Mouse (Mus musculus) forebrain, embryonic 11.5 days (tissue): ENCODE data around the gene Vwce. TPM values are rescaled to one million over a fixed set of nuclear protein-coding genes. Genes with fewer than 3 reads are reported as not detected.

Experiments used
- ATAC-seq: fragments of 200-750 bp; cut with Nextera tagmentation; replicated peaks from 2 replicates; pipeline ENCODE4 v1.8.0; 2017; ENCODE audit warnings: moderate TSS enrichment; ENCODE audit not compliant: low FRiP score
- DNase-seq: peaks from one replicate; pipeline ENCODE4 v3.0.0-alpha.2; 2017; ENCODE audit warnings: low spot score
- H3K27ac ChIP-seq: fragments of 300-500 bp; sonication (generic); 2 replicates; pipeline ENCODE4 v1.5.1; 2014; ENCODE audit warnings: low read depth, low read length
- H3K27me3 ChIP-seq: fragments of 300-500 bp; sonication (generic); 2 replicates; pipeline ENCODE4 v1.6.1; 2014; ENCODE audit warnings: mild to moderate bottlenecking, low read length, mixed read lengths; ENCODE audit not compliant: control insufficient read depth, insufficient read depth
- H3K36me3 ChIP-seq: fragments of 300-500 bp; sonication (generic); 2 replicates; pipeline ENCODE4 v1.6.1; 2014; ENCODE audit warnings: mild to moderate bottlenecking, low read length, moderate library complexity, mixed read lengths; ENCODE audit not compliant: control insufficient read depth, insufficient read depth
- H3K4me1 ChIP-seq: fragments of 300-500 bp; sonication (generic); replicated peaks from 2 replicates; pipeline ENCODE4 v1.6.1; 2014; ENCODE audit warnings: low read length, mixed read lengths; ENCODE audit not compliant: control insufficient read depth, insufficient read depth
- H3K4me2 ChIP-seq: fragments of 300-500 bp; sonication (generic); 2 replicates; pipeline ENCODE4 v1.6.1; 2014; ENCODE audit warnings: low read depth, mild to moderate bottlenecking, low read length, moderate library complexity, mixed read lengths; ENCODE audit not compliant: severe bottlenecking
- H3K4me3 ChIP-seq: fragments of 300-500 bp; sonication (generic); 2 replicates; pipeline ENCODE4 v1.5.1; 2014; ENCODE audit warnings: low read depth, low read length
- H3K9ac ChIP-seq: fragments of 300-500 bp; sonication (generic); 2 replicates; pipeline ENCODE4 v1.6.1; 2014; ENCODE audit warnings: low read length
- H3K9me3 ChIP-seq: fragments of 300-500 bp; sonication (generic); 2 replicates; pipeline ENCODE4 v1.6.1; 2016; ENCODE audit warnings: low read length, mixed read lengths; ENCODE audit not compliant: control insufficient read depth
- WGBS: fragments of 180-500 bp; shearing (Covaris S2); extraction: QIAGEN DNeasy Blood & Tissue Kit; methylation state at CpG from one replicate; pipeline ENCODE4 v1.1.7; 2014; 5-methylcytosine and 5-hydroxymethylcytosine counted together
- polyA plus RNA-seq: library from polyadenylated mRNA; unstranded; fragments of >200 nt; fragmentation: Nextera tagmentation; extraction: Ambion mirVana; gene quantifications from 2 replicates; pipeline ENCODE4 v1.2.1, GENCODE M21; 2014

Gene Vwce
- polyA plus RNA-seq, 1 experiment from 2014 or later = 0.47 TPM

DNA sequence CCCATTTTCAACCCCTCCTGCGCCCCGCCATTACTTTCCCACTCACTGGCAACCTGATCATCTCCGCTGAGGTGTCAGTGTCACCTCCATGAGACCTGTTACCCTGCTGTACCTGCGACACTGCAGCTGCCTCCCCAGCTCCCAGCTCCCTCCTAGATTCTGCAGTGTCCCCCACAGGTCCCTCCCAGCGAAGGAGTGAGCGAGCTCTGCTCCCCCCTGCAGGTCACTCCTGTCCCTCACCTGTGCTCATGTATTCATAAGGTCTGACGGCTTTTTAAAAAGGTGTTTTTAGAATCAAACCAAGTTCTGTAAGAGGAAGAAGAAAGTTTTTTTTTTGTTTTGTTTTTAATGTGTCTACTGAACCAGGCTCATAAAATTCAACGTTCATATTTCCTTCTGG, 68.1 kb downstream of the Vwce start:
- Histone ChIP-seq H3K4me2 (no peak overlapping the region), H3K9me3 (no peaks in the 10 kb centered on the region), H3K9ac (no peak overlapping the region), H3K27me3 (no peaks in the 10 kb centered on the region), H3K4me3 (no peak overlapping the region), H3K27ac (no peak overlapping the region), H3K36me3 (no peaks in the 10 kb centered on the region), H3K4me1 (peaks cover 6% of the 10 kb centered on the region; the same call in 1 of the 2 replicates)
- ATAC-seq (no peak), DNase-seq (no peak)
- WGBS = 83% methylated on average over 8 of the region's 8 CpGs

DNA sequence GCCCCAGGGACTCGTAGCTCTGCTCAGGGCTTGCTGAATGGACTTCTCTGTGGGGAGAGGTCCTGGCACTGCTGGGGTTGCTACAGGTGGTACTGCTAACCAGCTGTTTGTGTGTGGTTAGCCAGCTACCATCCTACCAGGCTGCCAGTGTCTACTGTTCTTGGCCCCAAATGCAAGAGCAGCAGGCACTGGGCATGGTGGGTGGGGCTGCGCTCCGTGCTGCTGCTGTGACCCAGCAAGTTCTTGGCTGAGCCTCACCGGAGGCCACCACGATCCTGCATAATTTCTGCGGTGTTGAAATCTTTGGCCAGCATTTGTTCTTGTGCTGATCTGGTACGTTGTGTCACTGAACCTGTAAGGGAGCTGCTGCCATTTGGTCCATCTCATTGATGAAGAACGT, 69.5 kb downstream of the Vwce start:
- Histone ChIP-seq H3K27me3 (no peaks in the 10 kb centered on the region), H3K36me3 (no peaks in the 10 kb centered on the region), H3K9ac (no peak overlapping the region), H3K4me1 (peaks cover 6% of the 10 kb centered on the region; the same call in 1 of the 2 replicates), H3K9me3 (no peaks in the 10 kb centered on the region), H3K4me2 (no peak overlapping the region), H3K27ac (no peak overlapping the region), H3K4me3 (no peak overlapping the region)
- ATAC-seq = no peak
- 92% methylated on average over 8 of the region's 8 CpGs for WGBS
- no peak for DNase-seq

GRCm38 (mm10) chr19:10707087-10707875, 73.3 kb downstream of the Vwce start:
- DNase-seq (no peak), ATAC-seq (no peak)
- H3K27ac ChIP-seq = no peak overlapping the region

GRCm38 (mm10) chr19:10707881-10708280, 73.9 kb downstream of the Vwce start:
- DNase-seq (no peak), ATAC-seq (no peak)
- H3K27ac ChIP-seq = no peak overlapping the region
- no peak overlapping the region for H3K9ac ChIP-seq
- H3K4me1 ChIP-seq = peaks cover 12% of the 10 kb centered on the region; the same call in 1 of the 2 replicates
- no peak overlapping the region for H3K4me2 ChIP-seq
- peaks cover 7% of the 10 kb centered on the region for H3K36me3 ChIP-seq
- no peaks in the 10 kb centered on the region for H3K9me3 ChIP-seq
- no peaks in the 10 kb centered on the region for H3K27me3 ChIP-seq
- WGBS = 89% methylated on average over 1 of the region's 1 CpGs
- H3K4me3 ChIP-seq = no peak overlapping the region

More at GRCm38 (mm10) chr19:10707087-10707875, 73.3 kb downstream of the Vwce start:
- Histone ChIP-seq H3K9ac (no peak overlapping the region), H3K36me3 (peaks cover 6% of the 10 kb centered on the region), H3K4me2 (no peak overlapping the region), H3K4me3 (no peak overlapping the region), H3K4me1 (peaks cover 12% of the 10 kb centered on the region; the same call in 1 of the 2 replicates), H3K27me3 (no peaks in the 10 kb centered on the region), H3K9me3 (no peaks in the 10 kb centered on the region)
- WGBS = 83% methylated on average over 13 of the region's 13 CpGs

GRCm38 (mm10) chr19:10708900-10709299, 74.9 kb downstream of the Vwce start:
- ATAC-seq = no peak

GRCm38 (mm10) chr19:10709360-10710087, 75.5 kb downstream of the Vwce start:
- Histone ChIP-seq H3K4me2 (no peak overlapping the region), H3K27ac (peak overlapping the region; percentile 81), H3K36me3 (peaks cover 7% of the 10 kb centered on the region), H3K9me3 (no peaks in the 10 kb centered on the region), H3K27me3 (no peaks in the 10 kb centered on the region), H3K4me1 (peaks cover 12% of the 10 kb centered on the region; the same call in 1 of the 2 replicates), H3K4me3 (no peak overlapping the region), H3K9ac (peak overlapping the region; percentile 29; the same call in 1 of the 2 replicates)
- DNase-seq (peak; percentile 97), ATAC-seq (peak; percentile 88)
- 22% methylated on average over 8 of the region's 8 CpGs for WGBS

More at GRCm38 (mm10) chr19:10708900-10709299, 74.9 kb downstream of the Vwce start:
- Histone ChIP-seq H3K4me3 (no peak overlapping the region), H3K27me3 (no peaks in the 10 kb centered on the region), H3K27ac (0 out of 2 replicates have a peak overlapping the region, but pooled peaks have one; percentile 41), H3K9ac (no peak overlapping the region), H3K4me1 (peaks cover 12% of the 10 kb centered on the region; the same call in 1 of the 2 replicates), H3K4me2 (no peak overlapping the region), H3K9me3 (no peaks in the 10 kb centered on the region), H3K36me3 (peaks cover 7% of the 10 kb centered on the region)
- 63% methylated on average over 6 of the region's 6 CpGs for WGBS
- DNase-seq = no peak

GRCm38 (mm10) chr19:10710088-10710511, 76.1 kb downstream of the Vwce start:
- H3K4me2 ChIP-seq = no peak overlapping the region
- no peaks in the 10 kb centered on the region for H3K9me3 ChIP-seq
- H3K27me3 ChIP-seq = no peaks in the 10 kb centered on the region
- H3K9ac ChIP-seq = peak overlapping the region; percentile 29; the same call in 1 of the 2 replicates
- peaks cover 12% of the 10 kb centered on the region; the same call in 1 of the 2 replicates for H3K4me1 ChIP-seq
- no peak overlapping the region for H3K4me3 ChIP-seq
- peak; percentile 60 for ATAC-seq
- peak overlapping the region; percentile 81 for H3K27ac ChIP-seq
- peaks cover 7% of the 10 kb centered on the region for H3K36me3 ChIP-seq
- 75% methylated on average over 9 of the region's 9 CpGs for WGBS
- peak; percentile 73 for DNase-seq

DNA sequence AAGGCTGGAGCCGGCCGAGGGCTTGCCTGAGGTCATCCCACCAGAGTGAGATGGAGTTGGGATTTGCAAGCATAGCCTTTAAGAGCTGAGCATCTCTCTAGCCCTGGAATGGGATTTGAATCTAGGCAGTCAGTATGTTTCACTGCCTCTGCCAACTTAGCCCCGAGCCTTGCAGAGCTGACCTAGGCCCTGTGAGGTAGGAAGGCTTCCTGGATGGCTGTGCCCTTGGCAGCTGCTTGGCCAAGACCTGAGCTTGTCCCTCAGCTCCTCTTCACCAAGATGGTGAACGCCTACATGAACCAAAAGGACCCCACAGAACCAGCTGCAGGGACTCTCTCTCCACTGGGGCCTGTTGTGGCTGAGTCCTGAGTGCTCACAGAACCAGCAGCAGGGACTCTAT, 76.7 kb downstream of the Vwce start:
- H3K4me2 ChIP-seq = no peak overlapping the region
- no peak overlapping the region for H3K4me3 ChIP-seq
- H3K27me3 ChIP-seq = no peaks in the 10 kb centered on the region
- H3K9ac ChIP-seq = no peak overlapping the region
- H3K4me1 ChIP-seq = peaks cover 12% of the 10 kb centered on the region; the same call in 1 of the 2 replicates
- DNase-seq (no peak), ATAC-seq (no peak)
- peaks cover 7% of the 10 kb centered on the region for H3K36me3 ChIP-seq
- H3K27ac ChIP-seq = no peak overlapping the region
- H3K9me3 ChIP-seq = no peaks in the 10 kb centered on the region
- WGBS = 90% methylated on average over 4 of the region's 4 CpGs
